Mouse (Mus musculus) embryonic fibroblast, embryonic 13.5 days (primary cell): ENCODE results near the gene Hspb8.

Source experiments
- CTCF ChIP-seq: IDR thresholded peaks from 2 replicates; pipeline ENCODE4 v1.5.1; 2011; ENCODE audit warnings: mild to moderate bottlenecking, control low read depth, low read length, moderate library complexity, borderline replicate concordance; ENCODE audit not compliant: insufficient read depth
- POLR2A ChIP-seq: IDR thresholded peaks from 2 replicates; pipeline ENCODE4 v1.6.1; 2011; ENCODE audit warnings: low read depth, mild to moderate bottlenecking, control low read depth, low read length, moderate library complexity

DNA sequence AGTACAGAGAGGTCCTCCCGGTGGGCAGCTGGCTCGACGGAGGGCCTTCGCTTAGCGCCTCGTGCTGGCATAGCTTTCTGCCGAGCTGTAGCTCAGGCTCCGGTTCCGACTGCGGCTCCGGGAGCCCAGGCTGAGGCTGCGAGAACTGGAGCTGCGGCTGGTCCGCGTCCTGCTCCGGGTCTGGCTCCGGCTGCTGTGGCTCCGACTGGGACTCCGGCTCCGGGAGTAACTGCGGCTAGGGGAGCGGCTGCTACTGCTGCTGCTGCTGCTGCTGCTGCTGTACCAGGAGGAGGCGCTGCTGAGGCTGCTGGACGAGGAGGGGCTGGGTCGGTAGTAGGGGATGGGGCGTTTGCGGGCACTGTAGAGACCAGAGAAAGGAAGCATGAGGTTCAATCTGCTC lies 21.9 kb upstream of the Hspb8 start:
- TF ChIP-seq CTCF = no peak
- no peak for TF ChIP-seq POLR2A
